Mouse (Mus musculus): ENCODE data around the gene Zswim1.

Zswim1 gene

DNA sequence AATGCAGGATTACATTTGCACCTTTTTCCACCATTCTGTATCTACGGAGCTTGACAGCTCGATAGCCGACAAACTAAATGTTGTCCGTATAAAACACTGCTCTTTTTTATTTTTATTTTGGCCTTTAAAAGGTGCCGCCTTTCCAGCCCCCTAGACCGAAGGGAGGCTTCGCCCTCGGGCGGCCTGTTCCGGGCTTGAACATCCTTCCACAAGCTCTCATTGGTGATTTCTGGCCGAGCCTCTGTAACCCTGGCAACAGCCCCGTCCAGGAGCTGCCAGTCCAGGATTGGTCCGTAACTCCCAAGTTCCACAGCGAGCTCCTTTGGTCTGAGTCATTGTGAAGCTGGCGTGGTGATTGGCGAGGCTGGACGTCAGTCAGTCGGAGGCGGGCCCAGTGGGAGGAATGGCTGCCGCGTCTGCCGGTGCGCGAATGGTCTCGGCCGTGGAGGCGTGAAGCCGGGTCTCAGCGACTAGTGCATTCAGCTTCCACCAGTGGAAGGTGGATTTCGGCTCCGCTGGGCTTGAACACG is at the start of gene Zswim1:
TSS of gene Zswim1 (plus strand) at position 51 of the 530 bp plus-strand sequence.
- peak; percentile 99 to 100 for DNase-seq (ENCODE audit: low spot score in 2 of 2)

GRCm38 (mm10) chr2:164773229-164773988 is 49.1 kb upstream of the Zswim1 start:
- DNase-seq (ENCODE audit: low spot score in 2 of 2) = no peak

DNA sequence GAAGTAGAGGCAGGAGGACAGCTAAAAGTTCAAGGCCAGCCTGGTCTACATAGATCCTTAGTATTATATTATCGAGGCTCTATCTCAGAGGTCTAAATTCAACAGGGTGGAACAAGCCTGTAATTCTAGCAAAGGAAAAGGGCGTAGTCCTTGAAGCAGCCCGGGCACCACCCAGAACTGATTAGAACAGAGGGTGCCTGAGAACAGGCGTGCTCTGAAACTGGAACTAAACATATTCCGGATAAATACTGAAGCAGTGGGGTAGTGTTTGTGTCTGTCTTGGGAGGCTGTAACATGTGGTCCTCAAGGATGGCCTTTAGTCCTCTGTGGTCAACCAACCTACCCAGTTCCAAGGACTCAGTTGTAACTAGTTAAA is 48.5 kb upstream of the Zswim1 start:
- no peak for DNase-seq (ENCODE audit: low spot score in 2 of 2)

DNA sequence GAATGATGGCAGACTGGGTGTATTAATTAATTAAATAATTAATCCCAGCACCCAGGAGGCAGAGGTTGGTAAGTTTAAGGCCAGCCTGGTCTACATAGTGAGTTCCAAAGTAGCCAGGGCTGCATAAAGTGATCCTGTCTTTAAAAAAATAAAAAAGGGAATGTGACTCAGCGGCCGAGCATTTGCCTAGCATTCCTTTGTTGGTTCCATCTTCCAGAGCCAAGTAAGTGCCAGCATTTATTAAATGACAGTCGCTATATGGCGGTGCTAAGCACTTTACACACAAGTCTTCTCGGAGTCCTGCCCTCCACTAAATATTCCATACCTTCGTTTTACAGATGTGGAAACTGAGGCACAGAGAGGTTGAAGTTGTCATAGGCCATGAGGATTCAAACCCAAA is 46.4 kb upstream of the Zswim1 start:
- DNase-seq (ENCODE audit: low spot score in 2 of 2) = no peak

- DNase-seq (ENCODE audit: low spot score in 2 of 2) = no peak
These were observed 45.7 kb upstream of the Zswim1 start for GRCm38 (mm10) chr2:164776801-164777200.

GRCm38 (mm10) chr2:164777246-164778014 is 45.1 kb upstream of the Zswim1 start:
- DNase-seq (ENCODE audit: low spot score in 2 of 2) = no peak

DNA sequence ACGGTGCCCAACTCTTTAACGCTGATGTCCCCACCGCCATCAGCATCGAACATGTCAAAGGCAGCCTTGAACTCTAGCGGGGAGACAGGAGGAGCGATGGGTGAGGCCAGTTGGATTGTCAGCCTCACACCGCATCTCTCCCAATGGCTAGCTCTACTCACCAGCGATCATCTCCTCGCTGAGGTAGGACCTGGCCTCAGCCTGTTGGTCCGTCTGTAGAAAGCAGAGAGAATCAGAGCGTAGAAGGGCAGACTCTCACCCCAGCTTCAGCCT is 44.5 kb upstream of the Zswim1 start:
- no peak for DNase-seq (ENCODE audit: low spot score in 2 of 2)

GRCm38 (mm10) chr2:164778809-164779208 is 43.7 kb upstream of the Zswim1 start:
- no peak for DNase-seq (ENCODE audit: low spot score in 2 of 2)

DNA sequence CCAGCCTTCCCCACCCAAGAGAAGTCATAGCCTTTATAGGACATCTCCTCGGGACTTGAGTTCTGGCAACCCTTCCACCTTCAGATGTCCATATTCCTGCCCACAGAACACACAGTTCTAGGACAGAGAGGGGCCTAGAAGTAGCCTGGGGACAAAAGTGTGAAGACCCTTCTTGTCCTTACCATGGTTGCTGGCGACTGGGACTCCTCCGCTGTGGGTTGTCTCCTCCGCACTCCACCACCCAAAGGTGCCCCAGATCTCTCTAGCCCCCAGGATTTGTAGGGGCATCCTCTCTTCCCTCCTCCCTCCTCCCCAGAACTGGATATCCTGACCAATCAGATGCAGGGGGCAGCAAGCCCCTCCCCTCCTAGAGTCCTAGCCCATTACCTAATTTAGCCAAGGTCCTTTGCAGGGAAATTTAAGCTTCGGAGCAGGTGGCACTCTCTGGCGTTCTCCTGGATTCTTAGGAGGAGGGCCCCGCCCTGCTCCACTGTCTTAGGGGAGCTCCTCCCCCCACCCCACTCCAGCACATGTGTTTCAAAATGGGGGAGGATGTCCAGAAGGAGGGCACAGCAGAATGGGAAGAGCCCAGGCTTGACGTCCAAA is 42.9 kb upstream of the Zswim1 start, which contains the start of gene Tnnc2:
TSS of gene Tnnc2 (minus strand) at position 487 of the 606 bp plus-strand sequence.
- DNase-seq (ENCODE audit: low spot score in 2 of 2) = no peak

- DNase-seq (ENCODE audit: low spot score in 2 of 2) = no peak
These were observed 40.6 kb upstream of the Zswim1 start for GRCm38 (mm10) chr2:164781876-164782275.

DNA sequence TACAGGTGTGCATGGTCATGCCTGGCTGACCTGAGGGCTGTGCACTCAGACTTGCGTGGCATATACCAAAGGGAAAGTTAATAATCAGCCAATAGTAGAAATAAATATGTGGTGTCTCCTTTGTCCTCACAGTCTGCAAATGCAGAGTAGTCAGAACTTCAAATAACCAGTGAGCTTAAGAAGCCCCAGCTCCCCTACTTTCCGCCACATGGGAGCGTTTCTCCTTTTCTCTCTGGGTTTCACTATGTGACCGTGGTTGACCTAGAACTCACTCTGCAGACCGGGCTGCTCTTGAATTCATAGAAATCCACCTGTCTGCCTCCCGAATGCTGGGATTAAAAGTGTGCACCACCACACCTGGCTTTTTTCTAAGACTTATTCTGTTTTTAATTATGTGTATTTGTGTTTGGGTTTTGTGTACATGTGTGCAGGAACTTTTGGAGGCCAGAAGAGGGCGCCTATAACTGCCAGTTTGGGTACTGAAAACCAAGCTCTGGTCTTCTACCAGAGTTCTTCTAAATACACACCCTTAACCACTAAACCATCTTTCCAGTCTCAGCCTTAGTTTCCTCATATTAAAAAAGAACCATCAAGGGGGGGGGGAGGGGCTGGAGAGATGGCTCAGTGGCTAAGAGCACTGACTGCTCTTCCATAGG is 38.4 kb upstream of the Zswim1 start:
- DNase-seq (ENCODE audit: low spot score in 2 of 2) = no peak

DNA sequence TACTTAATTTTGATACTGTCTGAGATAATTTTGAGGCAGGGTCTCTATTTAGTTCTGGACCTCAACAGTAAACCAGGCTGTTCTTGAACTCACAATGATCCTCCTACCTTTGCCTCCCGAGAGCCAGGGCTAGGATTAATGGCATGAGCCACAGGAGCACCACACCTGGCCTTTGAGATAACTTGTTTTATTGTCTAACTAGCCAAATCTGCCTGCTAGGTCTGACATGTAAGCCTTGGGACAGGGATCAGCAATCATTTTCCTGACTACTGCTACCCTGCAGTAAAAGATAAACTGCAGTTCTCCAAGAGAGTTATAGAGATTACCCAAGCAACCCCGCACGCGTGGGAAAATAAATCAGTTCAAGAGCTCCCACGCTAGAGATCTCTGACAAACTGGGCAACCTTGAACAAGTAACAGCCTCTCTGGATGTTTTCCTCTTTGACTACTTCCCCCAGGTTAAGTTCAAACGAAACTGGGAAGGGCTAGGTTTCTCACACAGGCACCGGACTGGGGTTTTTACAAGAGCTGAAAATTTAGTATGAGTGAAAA is 37.5 kb upstream of the Zswim1 start:
- DNase-seq (ENCODE audit: low spot score in 2 of 2) = no peak

DNA sequence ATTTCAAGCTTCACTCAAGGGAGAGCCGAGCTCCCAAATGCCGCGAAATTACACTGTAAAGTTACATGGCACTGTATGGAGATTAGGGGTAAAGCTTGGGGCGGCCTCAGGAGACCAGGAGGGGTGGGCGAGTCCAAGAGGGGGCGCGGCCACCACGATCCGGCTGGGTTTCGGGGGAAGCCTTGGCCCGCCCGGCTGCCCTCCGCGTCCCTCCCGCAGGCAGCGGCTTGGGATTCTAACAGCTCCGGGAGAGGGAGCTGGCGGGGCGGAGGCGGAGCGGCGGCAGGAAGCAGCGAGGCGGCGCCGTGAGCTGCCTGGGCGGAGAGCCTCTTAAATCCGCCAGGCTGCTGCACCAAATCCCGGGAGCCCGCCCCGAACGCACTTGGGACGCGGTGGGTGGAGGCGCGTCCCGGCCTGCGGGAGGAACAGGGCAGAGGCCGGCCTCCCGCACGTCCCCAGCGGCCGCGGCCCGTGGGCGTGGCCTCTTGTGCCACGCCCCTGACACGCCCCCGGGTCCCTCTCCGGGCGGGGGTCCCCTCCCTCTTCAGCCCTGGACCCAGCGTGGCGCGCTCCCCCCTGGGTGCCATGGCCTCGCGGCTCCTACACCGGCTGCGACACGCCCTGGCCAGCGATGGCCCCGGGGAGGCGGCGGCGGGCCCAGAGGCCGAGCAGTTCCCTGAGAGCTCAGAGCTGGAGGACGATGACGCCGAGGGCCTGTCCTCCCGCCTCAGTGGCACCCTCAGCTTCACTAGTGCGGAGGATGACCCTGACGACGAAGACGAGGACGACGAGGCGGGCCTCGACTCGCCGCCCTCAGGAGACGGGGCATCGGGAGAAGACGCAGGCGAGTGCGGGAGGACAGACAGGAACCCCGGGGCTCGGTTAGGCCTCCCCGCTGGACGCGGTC is 36.8 kb upstream of the Zswim1 start, which contains the start of gene Snx21:
TSS of gene Snx21 (plus strand) at position 343 of the 907 bp plus-strand sequence.
- peak; percentile 73 to 81 for DNase-seq (ENCODE audit: low spot score in 2 of 2)

GRCm38 (mm10) chr2:164786388-164786885 is 36.0 kb upstream of the Zswim1 start:
- no peak for DNase-seq (ENCODE audit: low spot score in 2 of 2)

- DNase-seq (ENCODE audit: low spot score in 2 of 2) = no peak
These were observed 35.5 kb upstream of the Zswim1 start for GRCm38 (mm10) chr2:164787032-164787431.

GRCm38 (mm10) chr2:164787779-164788178 is 34.7 kb upstream of the Zswim1 start:
- DNase-seq (ENCODE audit: low spot score in 2 of 2) = no peak

GRCm38 (mm10) chr2:164788411-164788810 is 34.1 kb upstream of the Zswim1 start:
- no peak for DNase-seq (ENCODE audit: low spot score in 2 of 2)

DNA sequence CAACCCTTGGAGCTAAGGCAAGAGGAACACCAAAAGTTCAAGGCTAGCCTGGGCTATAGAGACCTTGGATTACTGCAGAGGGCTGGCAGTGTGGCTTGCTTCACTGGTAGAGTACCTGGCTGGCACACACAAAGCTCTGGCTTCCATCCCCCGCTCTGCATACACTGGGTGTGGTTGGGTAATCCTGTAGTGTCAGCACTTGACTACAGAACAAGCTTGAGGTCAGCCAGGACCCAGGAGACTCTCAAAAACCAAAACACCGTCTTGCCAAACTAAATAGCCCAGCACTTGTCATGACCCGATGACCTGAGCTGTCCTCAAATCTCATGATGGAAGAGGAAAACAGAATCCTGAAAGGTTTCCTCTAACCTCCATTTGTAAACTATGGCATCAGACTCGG is 32.0 kb upstream of the Zswim1 start:
- no peak for DNase-seq (ENCODE audit: low spot score in 2 of 2)

- no peak for DNase-seq (ENCODE audit: low spot score in 2 of 2)
These were observed 30.6 kb upstream of the Zswim1 start for GRCm38 (mm10) chr2:164791841-164792261.
